Mouse (Mus musculus) spleen, adult 2 months (tissue): ENCODE data around the gene Rassf4.

Experiments used
- CTCF ChIP-seq: fragments of 200-500 bp; IDR thresholded peaks from 2 replicates; pipeline ENCODE4 v1.5.1; 2011; ENCODE audit warnings: mild to moderate bottlenecking, inconsistent platforms; ENCODE audit not compliant: insufficient read depth, insufficient read length, insufficient replicate concordance; ENCODE audit errors: extremely low read depth
- POLR2A ChIP-seq: fragments of 200-500 bp; IDR thresholded peaks from 2 replicates; pipeline ENCODE4 v1.6.1; 2011; ENCODE audit warnings: low read depth, low read length, inconsistent platforms

GRCm38 (mm10) chr6:116664830-116665229 lies 8.9 kb downstream of the Rassf4 start:
- TF ChIP-seq CTCF, result no peak
- TF ChIP-seq POLR2A, result no peak
